Mouse (Mus musculus) liver, adult 10 weeks (tissue): ENCODE data around the gene Dpep1. TPM values are rescaled to one million over a fixed set of nuclear protein-coding genes. Genes with fewer than 3 reads are reported as not detected.

Source experiments
- polyA plus RNA-seq: library from polyadenylated mRNA; stranded (reverse); fragments of 350-450 nt; fragmentation: Illumina TruSeq; extraction: RNeasy Lipid Tissue Mini Kit (QIAGEN cat#74804); gene quantifications from one replicate; pipeline ENCODE4 v1.2.3, GENCODE M21; 2014; ENCODE audit warnings: low read depth, low replicate concordance

Dpep1 gene
- 0.34 TPM for polyA plus RNA-seq

DNA sequence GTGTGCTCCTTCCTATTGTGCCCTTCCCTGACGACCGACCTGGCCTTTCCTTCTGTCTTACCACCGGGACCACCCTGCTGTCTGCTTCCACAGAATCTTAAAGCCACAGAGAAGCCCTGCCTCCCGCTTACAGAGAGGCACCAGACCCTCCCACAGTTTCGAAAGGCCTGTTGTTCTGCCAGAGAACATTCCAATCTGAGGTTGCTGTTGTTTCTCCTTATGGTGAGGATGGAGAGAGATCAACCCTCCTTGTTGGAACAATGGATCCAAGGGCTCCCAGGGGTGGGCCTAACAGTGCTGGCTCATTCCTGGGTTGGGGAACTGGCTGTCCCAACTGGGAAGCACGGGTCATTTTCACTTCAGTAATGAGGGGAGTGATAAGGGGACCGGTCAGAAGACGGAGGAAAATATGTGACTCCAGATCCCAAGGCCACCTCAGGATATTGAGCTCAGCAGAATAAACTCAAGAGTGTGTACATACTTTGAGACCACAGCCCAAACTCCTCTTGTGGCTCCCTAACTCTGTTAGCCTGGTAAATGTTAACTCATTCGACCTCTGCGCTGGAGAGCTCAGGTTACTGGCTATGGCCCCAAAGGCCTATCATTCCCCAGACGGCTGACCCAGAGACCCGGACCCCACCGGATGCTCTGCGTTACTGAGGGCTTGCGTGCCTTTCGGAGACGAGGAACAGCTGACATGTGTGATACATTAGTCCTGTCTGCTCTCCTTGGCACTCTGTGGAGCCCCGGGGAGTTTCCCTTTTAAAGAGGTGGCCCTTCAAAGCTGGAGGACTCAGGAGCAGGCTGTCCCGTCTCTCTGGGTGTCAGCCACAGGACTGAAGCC is at the start of gene Dpep1:
TSS of gene Dpep1 (plus strand) at position 677 of the 844 bp plus-strand sequence.

DNA sequence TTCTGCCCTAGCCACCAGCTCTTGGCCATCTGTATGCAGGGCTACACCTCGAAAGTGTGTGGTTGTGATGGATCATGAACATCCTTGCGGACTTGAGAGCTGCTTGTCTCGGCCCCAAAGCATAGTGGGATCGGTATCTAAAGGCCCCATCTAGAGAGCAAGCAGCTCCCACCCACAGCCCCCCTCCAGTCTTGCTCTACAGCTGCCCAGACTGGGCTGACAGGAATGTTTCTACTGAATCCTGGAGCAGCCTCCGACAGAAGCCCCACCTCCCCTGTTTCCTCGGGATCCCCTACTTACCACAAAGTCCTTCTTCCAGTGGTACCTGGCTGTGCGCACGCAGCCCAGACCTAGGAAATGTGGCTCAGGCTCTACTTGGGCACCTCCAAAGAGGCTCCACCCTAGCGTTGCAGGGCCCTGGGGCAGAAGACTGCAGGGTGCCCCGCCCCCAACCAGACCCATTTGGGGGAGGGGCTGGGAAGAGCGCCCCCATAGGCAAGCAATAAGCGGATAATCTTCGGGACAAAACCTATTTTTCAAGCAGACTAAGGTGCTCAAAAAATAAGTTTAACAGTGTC is 28.1 kb upstream of the Dpep1 start, which contains the start of gene Sult5a1:
TSS of gene Sult5a1 (minus strand) at position 428 of the 578 bp plus-strand sequence.

DNA sequence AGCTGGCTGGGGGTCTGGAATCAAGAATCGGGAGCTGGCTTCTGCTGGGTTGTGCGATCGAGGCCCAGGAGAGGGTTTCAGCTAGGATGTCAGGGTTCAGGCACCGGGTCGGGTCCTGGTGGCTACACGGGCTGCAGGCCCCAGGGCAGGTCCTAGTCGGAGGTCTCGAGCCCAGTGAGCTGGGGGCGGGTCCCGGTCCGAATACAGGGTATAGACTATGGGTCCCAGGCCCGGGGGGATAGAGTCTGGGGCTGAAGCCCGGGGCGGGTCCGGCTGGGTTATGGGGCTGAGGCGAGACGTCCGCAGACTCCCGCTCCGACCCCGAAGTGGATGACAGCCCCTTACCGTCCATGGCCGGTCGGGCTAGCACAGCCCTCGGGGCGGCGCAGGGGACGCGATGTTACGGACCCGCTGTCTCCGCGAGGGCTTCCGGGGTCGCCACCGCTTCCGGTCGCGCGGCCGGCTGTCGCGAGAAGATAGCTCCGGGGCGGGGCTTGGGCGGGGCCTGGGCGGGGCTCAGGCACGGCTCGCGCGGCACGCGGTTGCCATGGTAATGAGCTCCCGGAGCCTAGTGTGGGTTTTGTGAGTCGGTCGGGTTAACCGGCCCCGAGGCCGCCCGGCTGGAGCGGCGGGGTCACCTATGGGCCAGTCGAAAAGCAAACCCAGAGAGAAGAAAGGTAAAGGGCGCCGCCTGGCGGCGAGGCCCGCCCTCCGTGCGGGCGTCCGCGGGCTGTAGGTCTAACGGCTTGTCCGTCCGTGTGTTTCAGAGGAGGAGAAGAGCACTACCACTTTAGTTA is 26.5 kb downstream of the Dpep1 start, which contains the start of the genes Chmp1a and Spata33:
TSS of gene Chmp1a (minus strand) at position 443 of the 797 bp plus-strand sequence.
TSS of gene Spata33 (plus strand) at position 512 of the 797 bp plus-strand sequence.

DNA sequence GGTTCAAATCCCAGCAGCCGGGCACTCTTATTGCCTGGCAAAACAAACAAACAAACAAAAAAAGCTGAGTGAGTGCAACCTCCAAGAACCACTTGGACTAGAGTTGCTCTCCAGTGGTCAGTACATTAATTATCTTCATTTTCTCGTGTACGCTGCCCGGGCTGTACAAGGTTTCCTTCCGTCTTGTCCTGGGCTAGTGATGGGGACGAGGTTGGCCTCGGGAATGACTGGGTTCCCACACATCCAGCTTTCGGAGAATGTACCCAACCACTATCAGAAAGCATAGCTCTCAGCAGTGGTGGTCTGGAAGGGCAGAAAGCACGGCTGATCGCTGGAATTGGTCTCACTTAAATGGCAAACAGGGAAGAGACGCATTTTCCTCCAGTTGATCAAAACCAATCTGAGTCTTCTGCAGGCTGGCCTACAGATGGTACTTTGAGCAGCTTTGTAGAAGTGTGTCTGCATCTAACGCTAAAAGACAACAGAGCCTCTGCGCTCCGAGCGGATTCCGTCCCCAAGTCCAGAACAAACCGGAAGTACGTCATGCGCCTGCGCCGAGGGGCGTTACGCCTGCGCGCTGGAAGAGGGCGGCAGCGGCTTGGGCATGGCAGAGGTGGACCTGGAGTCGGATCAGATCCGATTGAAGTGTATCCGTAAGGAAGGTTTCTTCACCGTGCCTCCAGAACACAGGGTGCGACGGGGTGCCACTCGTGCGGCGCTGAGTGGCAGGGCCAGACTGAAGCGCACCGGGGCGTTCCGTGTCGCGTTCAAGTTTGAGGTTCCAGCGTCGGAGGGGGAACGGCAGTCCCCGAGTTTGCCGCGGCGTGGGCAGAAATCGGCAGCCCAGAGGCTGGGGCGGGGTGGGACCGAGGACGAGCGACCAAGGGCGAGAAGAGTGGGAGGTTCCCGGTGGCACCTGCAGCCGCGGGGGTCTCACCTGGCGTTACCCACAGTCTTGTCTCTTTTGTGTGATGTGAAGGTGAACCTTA is 38.5 kb downstream of the Dpep1 start, which contains the start of gene Cdk10:
TSS of gene Cdk10 (plus strand) at position 565 of the 989 bp plus-strand sequence.

DNA sequence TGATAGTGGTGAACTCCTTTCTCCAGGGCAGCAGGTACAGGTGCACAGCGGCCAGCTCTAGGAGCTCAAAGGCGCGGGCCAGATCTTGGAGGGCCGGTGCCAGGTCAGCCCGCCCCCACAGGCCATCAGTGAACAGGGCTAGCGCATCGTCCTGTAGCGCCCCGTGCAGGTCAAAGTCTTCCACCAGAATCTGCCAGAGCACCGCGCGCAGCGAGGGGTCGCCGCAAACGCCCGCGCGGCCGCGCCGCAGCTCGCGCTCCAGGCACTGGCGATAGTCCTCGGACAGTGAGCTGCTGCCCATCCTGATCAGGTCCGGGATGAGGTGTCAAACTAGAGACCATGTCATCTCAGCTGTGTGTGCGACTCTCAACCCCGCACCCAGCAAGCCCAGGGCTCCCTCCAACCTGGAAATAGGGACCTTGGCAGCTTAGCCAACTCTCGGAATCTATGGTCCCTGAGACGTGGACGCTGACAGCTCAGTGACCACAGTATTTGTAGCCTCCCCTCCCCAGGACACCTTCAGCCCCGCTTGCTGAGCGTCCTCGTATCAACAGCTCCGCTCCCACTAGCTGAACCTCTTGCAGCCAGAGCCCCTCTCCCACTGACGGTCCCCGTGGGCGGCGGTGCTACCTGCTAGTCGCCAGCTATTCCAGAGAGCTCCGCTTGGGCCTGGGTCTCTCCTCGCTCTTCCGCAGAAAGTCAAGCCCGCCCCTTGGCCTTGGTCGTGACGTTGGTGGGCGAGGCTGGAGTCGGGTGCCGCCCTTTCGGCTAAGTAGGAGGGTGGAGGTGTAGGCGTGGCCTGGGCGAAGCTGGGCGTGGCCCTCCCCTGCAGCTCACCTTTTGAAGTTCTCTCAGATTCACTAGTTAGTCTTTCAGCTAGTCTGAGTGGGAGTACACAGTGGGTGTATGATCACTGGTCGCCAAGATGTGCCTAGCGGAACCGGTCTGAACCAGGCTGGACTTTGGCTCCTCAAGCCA is 49.8 kb downstream of the Dpep1 start, which contains the start of gene Spata2l:
TSS of gene Spata2l (minus strand) at position 714 of the 978 bp plus-strand sequence.

Other genes starting within 250 kb of the Dpep1 start
- 13.5 TPM for gene Ankrd11, start 144.0 kb upstream of the Dpep1 start, polyA plus RNA-seq
- 8.2 TPM for gene Spg7, start 123.3 kb upstream of the Dpep1 start, polyA plus RNA-seq
- 51.4 TPM for gene Rpl13, start 83.9 kb upstream of the Dpep1 start, polyA plus RNA-seq
- gene Cpne7, start 68.9 kb upstream of the Dpep1 start, polyA plus RNA-seq, result not detected
- 10.7 TPM for gene Sult5a1, start 27.9 kb upstream of the Dpep1 start, polyA plus RNA-seq
- 7.1 TPM for gene Chmp1a, start 26.5 kb downstream of the Dpep1 start, polyA plus RNA-seq
- 0.24 TPM for gene Spata33, start 26.6 kb downstream of the Dpep1 start, polyA plus RNA-seq
- 3.7 TPM for gene Cdk10, start 38.6 kb downstream of the Dpep1 start, polyA plus RNA-seq
- 1.1 TPM for gene Spata2l, start 50.0 kb downstream of the Dpep1 start, polyA plus RNA-seq
- 1.6 TPM for gene Zfp276, start 68.0 kb downstream of the Dpep1 start, polyA plus RNA-seq
- 1.0 TPM for gene Vps9d1, start 68.1 kb downstream of the Dpep1 start, polyA plus RNA-seq
- not detected for gene Fanca, start 132.3 kb downstream of the Dpep1 start, polyA plus RNA-seq
- not detected for gene Spire2, start 146.5 kb downstream of the Dpep1 start, polyA plus RNA-seq
- gene Tcf25, start 187.5 kb downstream of the Dpep1 start, polyA plus RNA-seq, result 102 TPM
- not detected for gene Mc1r, start 220.9 kb downstream of the Dpep1 start, polyA plus RNA-seq
- not detected for gene Tubb3, start 225.2 kb downstream of the Dpep1 start, polyA plus RNA-seq
- 5.8 TPM for gene Def8, start 237.3 kb downstream of the Dpep1 start, polyA plus RNA-seq